Mouse (Mus musculus) spleen, adult 2 months (tissue): ENCODE results near the gene Otp. TPM values are rescaled to one million over a fixed set of nuclear protein-coding genes. Genes with fewer than 3 reads are reported as not detected.

Experiments used
- DNase-seq, 2 experiments: peaks; one replicate each; pipeline versions ENCODE4 v3.0.0 to v3.0.0-alpha.2; 2012 to 2021; ENCODE audit warnings: low spot score in 2 of 2, low read depth in 1 of 2
- H3K27ac ChIP-seq: fragments of 200-500 bp; 2 replicates; pipeline ENCODE4 v1.5.1; 2012; ENCODE audit warnings: low read length, inconsistent platforms; ENCODE audit not compliant: insufficient read depth
- H3K27me3 ChIP-seq: fragments of 200-500 bp; 2 replicates; pipeline ENCODE4 v1.6.1; 2012; ENCODE audit warnings: mild to moderate bottlenecking, moderate library complexity, low read length, inconsistent platforms; ENCODE audit not compliant: control insufficient read depth, insufficient read depth
- H3K36me3 ChIP-seq: fragments of 200-500 bp; 2 replicates; pipeline ENCODE4 v1.6.1; 2012; ENCODE audit warnings: mild to moderate bottlenecking, low read length, inconsistent platforms; ENCODE audit not compliant: control insufficient read depth, insufficient read depth
- H3K4me1 ChIP-seq: fragments of 200-500 bp; 2 replicates; pipeline ENCODE4 v1.6.1; 2011; ENCODE audit warnings: inconsistent platforms; ENCODE audit not compliant: control insufficient read depth, insufficient read depth, insufficient read length
- H3K4me3 ChIP-seq: fragments of 200-500 bp; 2 replicates; pipeline ENCODE4 v1.5.1; 2011; ENCODE audit warnings: mild to moderate bottlenecking, inconsistent platforms; ENCODE audit not compliant: insufficient read depth, insufficient read length; ENCODE audit errors: extremely low read depth
- CTCF ChIP-seq: fragments of 200-500 bp; IDR thresholded peaks from 2 replicates; pipeline ENCODE4 v1.5.1; 2011; ENCODE audit warnings: mild to moderate bottlenecking, inconsistent platforms; ENCODE audit not compliant: insufficient read depth, insufficient read length, insufficient replicate concordance; ENCODE audit errors: extremely low read depth
- POLR2A ChIP-seq: fragments of 200-500 bp; IDR thresholded peaks from 2 replicates; pipeline ENCODE4 v1.6.1; 2011; ENCODE audit warnings: low read depth, low read length, inconsistent platforms
- WGBS: fragments of 180-500 bp; shearing (Covaris S2); methylation state at CpG from one replicate; pipeline ENCODE4 v1.1.7; 2018; 5-methylcytosine and 5-hydroxymethylcytosine counted together
- polyA plus RNA-seq: library from polyadenylated mRNA; depleted of rRNA; stranded (reverse); fragments of >200 nt; gene quantifications from 2 replicates; pipeline ENCODE4 v1.2.3, GENCODE M21; 2012

Otp gene
- polyA plus RNA-seq, 1 experiment, result not detected

DNA sequence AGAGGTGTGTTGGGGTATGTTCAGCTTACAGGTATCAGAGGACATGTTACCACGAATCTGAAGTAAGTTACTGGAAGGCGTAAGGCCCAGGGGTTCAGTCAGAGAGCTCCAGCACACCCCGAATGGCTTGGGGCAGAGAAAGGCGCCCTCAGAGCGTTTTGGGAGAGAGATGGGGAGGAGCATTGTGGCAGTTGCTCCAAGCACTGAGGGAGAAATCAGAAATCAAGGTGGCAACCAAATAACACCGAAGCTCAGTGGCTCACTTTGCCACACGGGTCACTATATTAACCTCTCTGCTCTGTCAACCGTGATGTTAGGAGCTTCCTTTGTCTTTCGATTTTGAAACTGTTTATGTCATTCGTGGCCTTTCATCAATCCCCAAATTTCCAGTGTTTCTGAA lies 6.8 kb downstream of the Otp start:
- Histone ChIP-seq H3K4me3 (peak overlapping the region; percentile 8; the same call in 1 of the 2 replicates), H3K36me3 (no peaks in the 10 kb centered on the region), H3K27me3 (peaks cover 39% of the 10 kb centered on the region), H3K4me1 (peaks cover 15% of the 10 kb centered on the region), H3K27ac (no peak overlapping the region)
- TF ChIP-seq CTCF (no peak), POLR2A (no peak)
- 9% methylated on average over 10 of the region's 10 CpGs for WGBS
- no peak for DNase-seq

DNA sequence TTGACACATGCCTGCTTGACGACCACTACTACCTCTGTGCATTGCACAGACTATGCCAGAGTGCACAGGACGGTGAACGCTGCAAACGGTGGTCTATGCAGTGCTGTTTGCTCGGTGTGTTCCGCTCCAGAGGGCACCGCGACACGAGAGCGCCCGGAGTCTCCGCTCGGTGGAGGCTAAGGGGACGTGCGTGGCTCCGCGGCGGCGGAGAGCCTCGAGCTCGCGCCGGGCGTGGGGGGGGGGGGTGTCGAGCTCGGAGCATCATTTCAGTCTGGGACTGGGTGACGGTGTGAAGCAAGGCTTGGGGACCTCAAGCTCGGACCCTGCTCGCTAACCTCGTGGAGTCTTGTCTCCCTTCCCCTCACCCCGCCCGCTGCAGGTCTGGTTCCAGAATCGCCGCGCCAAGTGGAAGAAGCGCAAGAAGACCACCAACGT lies 7.3 kb downstream of the Otp start:
- H3K27me3 ChIP-seq, result peaks cover 36% of the 10 kb centered on the region

DNA sequence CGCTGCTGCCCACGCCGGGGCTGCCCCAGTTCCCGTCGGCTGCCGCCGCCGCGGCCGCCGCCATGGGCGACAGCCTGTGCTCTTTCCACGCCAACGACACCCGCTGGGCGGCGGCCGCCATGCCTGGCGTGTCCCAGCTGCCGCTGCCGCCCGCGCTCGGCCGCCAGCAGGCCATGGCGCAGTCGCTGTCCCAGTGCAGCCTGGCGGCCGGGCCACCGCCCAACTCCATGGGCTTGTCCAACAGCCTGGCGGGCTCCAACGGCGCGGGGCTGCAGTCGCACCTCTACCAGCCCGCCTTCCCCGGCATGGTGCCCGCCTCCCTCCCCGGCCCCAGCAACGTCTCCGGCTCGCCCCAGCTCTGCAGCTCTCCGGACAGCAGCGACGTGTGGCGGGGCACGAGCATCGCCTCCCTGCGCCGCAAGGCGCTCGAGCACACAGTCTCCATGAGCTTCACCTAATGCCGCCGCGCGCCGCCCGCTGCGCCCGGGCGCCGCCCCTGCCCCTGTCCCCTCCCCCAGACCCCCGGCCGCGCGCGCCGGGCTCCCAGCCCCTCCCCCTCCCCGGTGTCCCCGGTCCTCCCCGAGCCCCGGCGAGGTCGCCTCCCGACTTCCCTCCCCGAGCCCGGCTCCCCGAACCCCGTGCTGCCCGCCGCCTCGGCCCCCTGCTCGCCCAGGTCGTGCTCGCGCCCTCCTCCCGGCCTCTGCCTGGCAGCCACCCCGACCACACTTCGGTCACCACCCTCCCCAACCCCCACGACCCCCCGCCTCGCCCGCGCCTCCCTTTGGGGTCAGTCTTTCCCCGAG lies 8.0 kb downstream of the Otp start:
- H3K27ac ChIP-seq, result no peak overlapping the region
- TF ChIP-seq POLR2A (no peak), CTCF (no peak)
- H3K4me1 ChIP-seq, result peaks cover 15% of the 10 kb centered on the region
- DNase-seq, result no peak
- H3K27me3 ChIP-seq, result peaks cover 34% of the 10 kb centered on the region
- no peaks in the 10 kb centered on the region for H3K36me3 ChIP-seq
- 1% methylated on average over 84 of the region's 95 CpGs for WGBS
- peak overlapping the region; percentile 33; the same call in 1 of the 2 replicates for H3K4me3 ChIP-seq

More for the DNA sequence above, 7.3 kb downstream of the Otp start:
- DNase-seq, result no peak
- peaks cover 15% of the 10 kb centered on the region for H3K4me1 ChIP-seq
- WGBS, result 2% methylated on average over 37 of the region's 37 CpGs
- peak overlapping the region; percentile 33; the same call in 1 of the 2 replicates for H3K4me3 ChIP-seq
- no peaks in the 10 kb centered on the region for H3K36me3 ChIP-seq
- TF ChIP-seq POLR2A (no peak), CTCF (no peak)
- H3K27ac ChIP-seq, result no peak overlapping the region

DNA sequence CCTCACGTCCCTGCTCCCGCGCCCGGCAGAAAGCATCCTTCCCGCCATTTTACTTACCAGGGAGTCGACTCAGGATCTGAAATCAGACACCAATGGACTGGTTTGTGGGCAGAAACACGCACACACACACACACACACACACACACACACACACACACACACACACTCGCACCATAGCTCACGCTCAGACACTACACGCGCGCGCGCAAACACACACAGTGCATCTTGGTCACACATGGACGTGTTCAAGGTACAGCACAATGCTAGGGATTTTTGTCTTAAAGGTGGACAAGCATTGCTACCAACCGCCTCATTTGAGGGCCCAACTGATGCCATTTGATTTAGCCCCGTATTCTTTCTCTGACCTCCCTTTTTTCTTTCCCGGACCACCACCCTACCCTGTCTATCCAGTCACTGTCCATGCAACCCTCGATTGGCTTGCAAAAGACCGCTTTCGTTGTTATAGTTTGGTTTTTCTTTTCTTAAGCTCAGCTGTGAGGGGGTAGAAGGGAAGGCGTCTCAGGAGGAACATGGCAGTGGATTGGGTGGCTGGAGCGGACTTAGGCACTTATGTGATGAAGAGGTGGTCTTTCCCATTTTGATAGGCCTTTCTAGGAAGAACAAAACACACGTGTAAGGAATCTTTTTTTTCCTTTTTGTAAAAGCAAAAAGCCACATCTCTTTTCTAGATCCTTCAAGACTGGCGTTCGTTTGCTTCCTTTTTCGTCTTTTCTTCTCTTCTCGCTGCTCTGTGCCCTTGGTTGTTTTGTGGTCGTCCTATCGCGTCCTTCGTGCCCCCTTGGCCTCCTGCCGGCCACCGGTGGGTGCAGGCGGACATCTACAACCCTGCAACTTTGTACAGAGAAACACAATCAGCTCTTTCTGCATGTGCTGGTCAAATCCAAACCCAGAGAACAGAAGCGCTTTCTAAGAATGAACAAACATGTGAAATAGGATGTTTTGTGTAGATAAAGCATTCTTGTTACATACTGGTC lies 8.9 kb downstream of the Otp start:
- TF ChIP-seq CTCF (no peak), POLR2A (no peak)
- Histone ChIP-seq H3K27ac (no peak overlapping the region), H3K27me3 (peaks cover 34% of the 10 kb centered on the region), H3K4me3 (no peak overlapping the region), H3K4me1 (peaks cover 15% of the 10 kb centered on the region), H3K36me3 (no peaks in the 10 kb centered on the region)
- 9% methylated on average over 36 of the region's 36 CpGs for WGBS
- DNase-seq, result no peak

DNA sequence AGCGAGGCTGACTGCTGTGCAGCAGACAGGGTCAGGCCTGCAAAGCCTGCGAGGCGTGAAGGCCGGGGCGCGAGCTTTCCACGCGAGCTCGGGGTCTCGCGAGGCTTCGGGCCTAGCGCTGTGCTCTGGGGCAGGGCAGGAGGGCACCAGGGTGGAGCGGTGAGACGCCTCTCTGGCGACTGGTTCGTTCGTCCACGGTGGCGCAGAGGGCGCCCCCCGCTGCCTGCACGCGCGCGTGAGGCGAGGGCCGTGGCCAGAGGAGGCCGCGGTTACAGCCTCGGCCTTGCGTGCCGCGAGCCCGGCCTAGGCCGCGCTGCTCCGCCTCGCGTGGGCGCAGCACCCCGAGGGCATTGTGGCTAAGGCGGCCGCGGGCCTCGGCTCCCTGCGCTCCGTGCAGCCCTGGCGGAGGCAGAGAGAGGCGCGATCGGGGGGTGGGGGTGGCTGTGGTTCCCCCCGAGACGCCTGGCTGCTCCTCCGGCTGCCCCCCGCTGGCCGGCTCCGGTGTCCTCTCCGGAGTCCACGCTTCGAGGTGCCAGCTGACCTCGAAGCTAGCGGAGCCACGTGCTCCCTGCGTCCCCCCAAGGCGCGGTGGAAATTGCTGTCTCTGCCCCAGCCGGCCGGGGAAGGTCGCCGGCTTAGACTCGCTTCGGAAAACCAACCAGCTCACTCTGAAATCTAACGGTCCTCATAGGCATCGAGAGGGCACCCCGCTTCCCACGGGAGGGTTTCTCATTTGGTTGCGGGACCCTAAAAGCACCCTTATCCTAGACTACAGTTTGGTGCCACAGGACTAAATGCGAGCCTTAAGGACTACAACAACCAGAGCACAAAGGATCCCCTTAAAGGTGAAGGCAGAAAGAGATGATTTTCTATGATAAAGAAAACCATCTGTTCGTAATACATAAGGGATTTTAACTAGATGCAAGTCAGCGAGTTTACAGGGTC lies 10.2 kb downstream of the Otp start:
- no peak overlapping the region for H3K4me3 ChIP-seq
- no peak overlapping the region for H3K27ac ChIP-seq
- 5% methylated on average over 80 of the region's 81 CpGs for WGBS
- no peaks in the 10 kb centered on the region for H3K36me3 ChIP-seq
- H3K27me3 ChIP-seq, result peaks cover 34% of the 10 kb centered on the region
- no peak for TF ChIP-seq POLR2A
- TF ChIP-seq CTCF, result no peak
- peaks cover 15% of the 10 kb centered on the region for H3K4me1 ChIP-seq
- no peak for DNase-seq

DNA sequence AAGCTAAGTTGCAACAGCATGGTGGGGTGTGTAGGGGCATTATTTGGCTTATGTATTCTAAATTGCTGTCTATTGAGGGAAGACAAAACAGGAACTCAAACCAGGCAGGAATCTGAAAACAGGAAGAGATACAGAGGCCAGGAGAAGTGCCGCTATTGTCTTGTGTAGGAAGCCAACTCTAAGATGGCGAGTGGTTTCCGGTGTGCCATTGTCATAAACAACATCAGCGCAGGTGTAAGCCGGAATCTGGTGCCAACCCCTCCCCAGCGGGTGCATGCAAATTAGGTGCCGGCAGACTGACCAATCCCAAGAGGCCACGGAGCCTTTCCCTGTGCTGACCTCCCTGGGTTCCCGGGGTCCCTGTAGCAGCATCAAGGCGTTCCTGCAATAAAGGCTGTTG lies 32.4 kb downstream of the Otp start:
- Histone ChIP-seq H3K36me3 (no peaks in the 10 kb centered on the region), H3K4me1 (no peaks in the 10 kb centered on the region), H3K4me3 (no peak overlapping the region), H3K27ac (no peak overlapping the region), H3K27me3 (no peaks in the 10 kb centered on the region)
- no peak for DNase-seq
- TF ChIP-seq CTCF (no peak), POLR2A (no peak)
- 80% methylated on average over 10 of the region's 10 CpGs for WGBS
